Mouse (Mus musculus): ENCODE measurements around the gene Cyld. TPM values are rescaled to one million over a fixed set of nuclear protein-coding genes. Genes with fewer than 3 reads are reported as not detected.

Cyld gene
- total and polyA plus RNA-seq, 3 experiments = 20.2 to 29.4 (median 22.1) TPM

GRCm38 (mm10) chr8:88775298-88775646, 78.4 kb downstream of the Cyld start:
- no peaks in the 10 kb centered on the region for H3K79me2 ChIP-seq (replicated peaks; ENCODE audit: control insufficient read depth, extremely low read depth, insufficient read depth, poor library complexity, severe bottlenecking)
- no peaks in the 10 kb centered on the region for H3K36me3 ChIP-seq (replicated peaks in 1 of 2; ENCODE audit: control insufficient read depth in 1 of 2, insufficient read depth in 1 of 2, low read length in 1 of 2)
- no peak overlapping the region for H3K4me3 ChIP-seq (replicated peaks in 1 of 3; ENCODE audit: low read depth in 2 of 3, low read length in 2 of 3, poor library complexity in 1 of 3)
- no peak overlapping the region for H3K27ac ChIP-seq (ENCODE audit: insufficient read depth, low read depth)
- TF ChIP-seq SMC3 (IDR thresholded peaks at IDR 0.05; ENCODE audit: low read depth, low read length) = no peak
- no peak for TF ChIP-seq JUN (IDR thresholded peaks at IDR 0.05; ENCODE audit: insufficient read depth, low read depth, low read length)
- TF ChIP-seq RAD21 (IDR thresholded peaks at IDR 0.05; ENCODE audit: low read depth, low read length) = no peak
- no peak for TF ChIP-seq USF1 (IDR thresholded peaks at IDR 0.05; ENCODE audit: low read depth, low read length)
- TF ChIP-seq PAX5 (IDR thresholded peaks at IDR 0.05; ENCODE audit: low read length) = no peak
- TF ChIP-seq ZKSCAN1 (IDR thresholded peaks at IDR 0.05; ENCODE audit: borderline replicate concordance, low read depth, low read length) = no peak
- TF ChIP-seq EP300 (IDR thresholded peaks at IDR 0.05; ENCODE audit: low read length) = no peak
- TF ChIP-seq BHLHE40 (IDR thresholded peaks at IDR 0.05; ENCODE audit: low read depth, low read length) = no peak
- TF ChIP-seq CHD1 (IDR thresholded peaks at IDR 0.05; ENCODE audit: low read depth, low read length) = no peak
- no peak for TF ChIP-seq ZMIZ1 (IDR thresholded peaks at IDR 0.05; ENCODE audit: low read depth, low read length)
- no peak for TF ChIP-seq JUND (conservative IDR thresholded peaks at IDR 0.05; ENCODE audit: low read depth, low read length)
- no peak for TF ChIP-seq ETS1 (conservative IDR thresholded peaks at IDR 0.05; ENCODE audit: low read depth, low read length)
- no peak for TF ChIP-seq POLR2A (IDR thresholded peaks at IDR 0.05; ENCODE audit: low read depth, low read length)
- no peak for TF ChIP-seq SIN3A (IDR thresholded peaks at IDR 0.05; ENCODE audit: low read length)
- no peak for TF ChIP-seq MEF2A (IDR thresholded peaks at IDR 0.05; ENCODE audit: borderline replicate concordance, low read depth, low read length)
- no peak for TF ChIP-seq TBP (conservative IDR thresholded peaks at IDR 0.05; ENCODE audit: low read depth, low read length)
- dilution Hi-C loops (cut with MboI; ENCODE audit: extremely low pct_ligation_motif_present, extremely low pct_unique_long_range_greater_than_20kb, low sequenced_read_pairs) = no loop called here
- H3K4me2 ChIP-seq (ENCODE audit: insufficient read depth, low read depth, poor library complexity, severe bottlenecking) = no peak overlapping the region
- in situ Hi-C loops (cut with MboI; ENCODE audit: low pct_ligation_motif_present, low pct_unique_long_range_greater_than_20kb, low sequenced_read_pairs) = no loop called here
- H3K27me3 ChIP-seq (replicated peaks) = peaks cover 27% of the 10 kb centered on the region
- H3K9ac ChIP-seq (ENCODE audit: insufficient read depth, low read depth) = no peak overlapping the region
- H3K4me1 ChIP-seq (ENCODE audit: control insufficient read depth in 1 of 2, insufficient read depth in 2 of 2) = no peaks in the 10 kb centered on the region; a peak in 1 of 4 replicates
- DNase-seq (ENCODE audit: extremely low read depth) = no peak
- no peaks in the 10 kb centered on the region for H3K9me3 ChIP-seq (replicated peaks; ENCODE audit: low read length)

GRCm38 (mm10) chr8:88780142-88780541, 83.3 kb downstream of the Cyld start:
- dilution Hi-C loops (cut with MboI; ENCODE audit: extremely low pct_ligation_motif_present, extremely low pct_unique_long_range_greater_than_20kb, low sequenced_read_pairs) (no loop called here), in situ Hi-C loops (cut with MboI; ENCODE audit: low pct_ligation_motif_present, low pct_unique_long_range_greater_than_20kb, low sequenced_read_pairs) (no loop called here)
- H3K4me2 ChIP-seq (ENCODE audit: insufficient read depth, low read depth, poor library complexity, severe bottlenecking) = no peak overlapping the region
- no peaks in the 10 kb centered on the region for H3K36me3 ChIP-seq (replicated peaks in 1 of 2; ENCODE audit: control insufficient read depth in 1 of 2, insufficient read depth in 1 of 2, low read length in 1 of 2)
- peaks cover 4 to 13% of the 10 kb centered on the region in 2 experiments; a peak in 2 of 4 replicates for H3K4me1 ChIP-seq (ENCODE audit: control insufficient read depth in 1 of 2, insufficient read depth in 2 of 2)
- H3K9me3 ChIP-seq (replicated peaks; ENCODE audit: low read length) = no peaks in the 10 kb centered on the region
- H3K9ac ChIP-seq (ENCODE audit: insufficient read depth, low read depth) = no peak overlapping the region
- H3K27me3 ChIP-seq (replicated peaks) = peaks cover 19% of the 10 kb centered on the region
- DNase-seq (ENCODE audit: extremely low read depth) = no peak
- TF ChIP-seq E2F4 (IDR thresholded peaks at IDR 0.05; ENCODE audit: insufficient replicate concordance, low read depth, low read length) = no peak
- no peak for TF ChIP-seq ETS1 (conservative IDR thresholded peaks at IDR 0.05; ENCODE audit: low read depth, low read length)
- TF ChIP-seq MAZ (IDR thresholded peaks at IDR 0.05; ENCODE audit: low read depth, low read length) = no peak
- no peak for TF ChIP-seq NRF1 (IDR thresholded peaks at IDR 0.05; ENCODE audit: low read depth, low read length)
- no peak for TF ChIP-seq EP300 (IDR thresholded peaks at IDR 0.05; ENCODE audit: low read length)
- no peak for TF ChIP-seq IRF4 (IDR thresholded peaks at IDR 0.05; ENCODE audit: low read depth, low read length)
- TF ChIP-seq KAT2A (IDR thresholded peaks at IDR 0.05; ENCODE audit: insufficient replicate concordance, low read length) = no peak
- no peak for TF ChIP-seq HCFC1 (IDR thresholded peaks at IDR 0.05; ENCODE audit: low read depth, low read length)
- no peak for TF ChIP-seq POLR2AphosphoS2 (IDR thresholded peaks at IDR 0.05; ENCODE audit: low read depth, low read length)
- TF ChIP-seq BHLHE40 (IDR thresholded peaks at IDR 0.05; ENCODE audit: low read depth, low read length) = no peak
- no peak for TF ChIP-seq TBP (conservative IDR thresholded peaks at IDR 0.05; ENCODE audit: low read depth, low read length)
- no peak for TF ChIP-seq CHD2 (IDR thresholded peaks at IDR 0.05; ENCODE audit: low read length)
- TF ChIP-seq MXI1 (IDR thresholded peaks at IDR 0.05; ENCODE audit: low read depth, low read length) = no peak
- TF ChIP-seq GABPA (IDR thresholded peaks at IDR 0.05; ENCODE audit: insufficient replicate concordance, low read depth, low read length) = no peak
- no peaks in the 10 kb centered on the region for H3K79me2 ChIP-seq (replicated peaks; ENCODE audit: control insufficient read depth, extremely low read depth, insufficient read depth, poor library complexity, severe bottlenecking)
- H3K27ac ChIP-seq (ENCODE audit: insufficient read depth, low read depth) = no peak overlapping the region
- no peak overlapping the region for H3K4me3 ChIP-seq (replicated peaks in 1 of 3; ENCODE audit: low read depth in 2 of 3, low read length in 2 of 3, poor library complexity in 1 of 3)

All from CH12.LX (cell line).